Mouse (Mus musculus) induced T-regulatory cell, adult 2 months (primary cell): Measurements from ENCODE around the gene Rad51b.

Source experiments
- DNase-seq: peaks from one replicate; pipeline ENCODE4 v3.0.0-alpha.2; 2012; ENCODE audit warnings: low read depth

Gene Rad51b

DNA sequence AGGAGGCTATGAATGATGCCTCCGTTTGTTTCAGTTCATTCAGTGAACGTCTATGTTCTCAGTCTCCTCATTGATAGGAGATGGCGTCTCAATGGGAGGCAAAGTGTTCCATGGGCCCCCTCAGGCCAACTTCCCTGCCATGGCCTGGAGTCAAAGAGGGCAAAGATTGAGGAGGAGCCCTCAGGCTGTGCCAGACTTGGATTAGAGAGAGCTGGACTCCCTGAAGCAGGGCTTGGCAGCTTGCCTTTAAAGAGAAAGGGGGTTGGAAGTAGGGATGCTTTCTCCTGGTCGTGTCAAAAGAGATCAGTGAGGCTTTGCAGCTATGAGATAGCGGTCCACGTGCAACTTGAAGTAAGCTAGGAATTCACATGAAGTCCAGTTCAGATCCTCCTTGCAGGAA is 469.0 kb downstream of the Rad51b start:
- no peak for DNase-seq

DNA sequence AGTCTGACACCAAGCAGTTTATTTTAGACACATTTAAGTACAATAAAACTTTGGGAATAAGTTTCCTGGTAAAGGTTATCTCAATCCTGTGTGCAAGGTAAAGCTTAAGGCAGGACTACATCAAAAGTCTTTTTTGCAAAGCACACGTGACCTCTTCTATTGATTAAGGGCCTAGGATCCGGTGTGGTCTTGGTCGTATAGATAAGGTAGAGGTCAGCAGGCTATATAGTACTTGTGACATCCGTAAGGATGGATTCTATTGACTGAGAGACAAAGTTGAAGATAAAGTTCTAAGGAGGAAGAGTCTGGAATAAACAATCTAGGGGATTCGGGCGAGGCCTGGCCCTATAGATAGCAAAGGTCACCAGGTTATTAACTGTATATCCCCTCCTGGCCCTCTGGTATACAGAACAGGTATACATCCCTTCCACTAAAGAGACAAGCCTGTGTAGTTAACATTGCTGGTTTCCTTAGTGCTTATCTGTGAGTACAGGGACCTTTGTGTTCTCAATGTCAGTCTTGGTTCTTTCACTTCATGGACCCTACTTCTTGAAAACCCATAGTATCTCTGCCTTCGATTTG is 471.8 kb downstream of the Rad51b start:
- no peak for DNase-seq

DNA sequence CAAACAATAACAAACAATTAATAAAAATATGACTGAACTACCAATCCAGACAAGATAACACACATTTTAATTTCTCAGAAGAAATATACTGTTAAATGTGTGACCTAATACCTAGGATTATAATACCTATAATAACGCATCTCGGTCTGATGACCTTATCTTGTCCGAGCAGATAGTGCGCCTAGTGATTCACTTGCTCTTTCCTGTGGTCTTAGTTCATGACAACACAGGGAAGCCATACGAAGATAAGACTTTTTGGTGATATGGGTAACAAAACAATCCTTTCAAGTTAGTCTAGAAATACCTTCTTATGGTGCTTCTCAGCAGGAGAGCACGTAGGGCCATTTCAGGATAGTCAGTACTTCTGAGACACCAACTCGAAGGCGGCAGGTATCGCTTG is 472.7 kb downstream of the Rad51b start:
- DNase-seq, result no peak

DNA sequence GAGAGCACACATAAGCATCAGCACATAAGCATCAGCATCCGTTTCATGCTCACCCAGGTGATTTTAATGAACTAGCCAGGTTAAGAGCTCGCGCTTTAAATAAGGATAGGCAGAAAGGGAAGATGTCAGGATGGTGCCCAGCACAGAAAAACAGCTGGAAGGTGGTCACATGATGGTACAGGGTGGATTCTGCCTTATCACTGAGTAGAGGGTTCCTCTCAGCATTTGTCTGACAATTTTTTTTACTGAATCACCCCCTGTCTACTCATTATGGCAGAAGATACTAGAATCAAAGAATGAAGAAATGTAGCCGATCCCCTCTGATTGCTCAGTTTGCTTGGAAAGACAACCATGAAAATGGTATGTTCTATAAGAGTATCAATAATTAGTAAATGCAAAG is 474.1 kb downstream of the Rad51b start:
- DNase-seq, result no peak

DNA sequence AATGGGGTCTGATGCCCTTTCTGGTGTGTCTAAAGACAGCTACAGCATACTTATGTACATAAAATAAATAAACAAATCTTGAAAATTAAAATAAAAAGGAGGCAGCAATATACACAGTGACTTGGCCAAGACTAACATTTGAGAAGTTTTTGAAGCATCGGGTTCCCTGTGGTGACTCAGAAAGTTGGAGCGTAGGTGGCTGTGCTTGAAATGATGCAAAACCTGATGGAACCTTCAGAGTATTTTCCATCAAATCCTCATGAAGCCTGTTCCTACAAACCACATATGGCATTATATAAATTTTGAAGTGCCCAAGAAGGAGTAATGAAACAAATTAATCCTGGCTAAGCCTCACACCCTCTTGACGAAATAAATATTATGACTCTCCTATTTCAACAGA is 474.7 kb downstream of the Rad51b start:
- no peak for DNase-seq

DNA sequence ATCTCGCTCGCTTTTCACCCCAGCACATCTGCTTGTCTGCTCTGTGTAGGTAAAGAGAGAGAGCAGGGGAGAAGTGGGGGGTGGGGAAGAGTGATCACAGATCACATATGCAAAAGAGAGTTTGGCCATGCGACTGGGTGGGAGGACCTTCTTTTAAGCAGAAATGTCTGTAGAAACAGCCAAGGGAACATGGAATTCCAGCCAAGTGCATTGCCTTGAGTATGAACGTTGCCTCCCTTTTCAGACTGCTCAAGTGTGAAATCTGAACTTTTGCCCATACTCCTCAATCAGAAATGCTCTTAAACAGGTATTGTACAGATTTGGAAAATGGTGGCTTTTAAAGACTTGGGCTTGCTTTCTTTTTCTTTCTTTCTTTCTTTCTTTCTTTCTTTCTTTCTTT is 476.2 kb downstream of the Rad51b start:
- DNase-seq, result no peak

DNA sequence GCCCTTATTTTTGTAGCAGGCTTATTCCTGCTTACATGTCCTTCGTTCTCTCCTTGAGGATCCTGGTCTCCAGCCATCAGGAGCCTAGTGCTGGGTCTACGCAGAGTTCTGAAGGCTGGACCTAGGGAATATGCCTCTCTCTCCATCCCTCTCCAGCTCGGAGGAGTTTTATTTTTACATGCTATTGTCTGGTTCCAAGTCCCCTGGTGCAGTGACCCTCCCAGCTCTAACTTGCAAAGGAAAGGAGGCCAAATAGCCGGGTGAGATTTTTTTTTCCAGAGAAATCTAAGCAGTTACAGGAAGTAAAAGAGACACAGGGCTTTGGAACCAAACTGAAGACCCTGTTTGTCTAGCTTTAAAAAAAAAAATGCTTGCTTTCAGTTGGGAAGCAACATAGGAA is 477.5 kb downstream of the Rad51b start:
- DNase-seq, result no peak

DNA sequence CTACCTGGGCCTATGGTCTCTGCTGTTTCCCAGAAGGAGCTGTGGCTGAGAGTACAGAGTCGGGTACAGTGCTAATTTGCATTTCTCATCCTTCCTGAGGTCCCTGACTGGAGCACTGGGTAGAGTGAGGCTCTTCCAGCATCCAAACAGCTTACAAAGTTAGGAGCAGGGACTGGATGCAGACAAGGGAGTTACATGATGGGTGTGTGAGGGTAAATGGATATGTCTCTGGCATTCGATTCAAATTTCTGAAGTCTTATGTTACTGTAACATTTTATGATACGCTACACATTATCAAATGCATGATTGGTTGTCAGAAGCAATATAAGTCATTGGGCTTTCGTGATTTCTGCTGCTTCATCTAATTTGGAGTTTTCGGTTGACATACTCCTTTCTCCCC is 479.7 kb downstream of the Rad51b start:
- no peak for DNase-seq

DNA sequence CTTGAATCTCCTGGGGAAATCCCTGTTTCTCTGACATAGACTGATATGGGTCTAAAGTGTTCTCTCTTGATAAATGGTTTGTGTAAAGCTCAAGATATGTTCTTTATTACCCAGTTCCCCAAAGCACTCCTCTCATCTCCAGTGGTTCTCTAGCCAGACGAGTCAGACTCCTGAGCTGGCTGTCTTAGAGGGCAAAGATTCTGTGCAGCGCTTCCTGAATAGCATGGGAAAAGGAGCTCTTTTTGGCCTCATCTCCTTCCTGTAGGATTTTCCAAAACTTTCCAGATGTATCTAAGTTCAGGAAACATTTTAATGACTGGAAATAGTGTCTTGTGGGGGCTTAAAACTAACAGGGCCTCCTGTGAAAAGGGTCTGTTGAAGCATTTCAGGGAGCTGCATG is 483.7 kb downstream of the Rad51b start:
- no peak for DNase-seq

DNA sequence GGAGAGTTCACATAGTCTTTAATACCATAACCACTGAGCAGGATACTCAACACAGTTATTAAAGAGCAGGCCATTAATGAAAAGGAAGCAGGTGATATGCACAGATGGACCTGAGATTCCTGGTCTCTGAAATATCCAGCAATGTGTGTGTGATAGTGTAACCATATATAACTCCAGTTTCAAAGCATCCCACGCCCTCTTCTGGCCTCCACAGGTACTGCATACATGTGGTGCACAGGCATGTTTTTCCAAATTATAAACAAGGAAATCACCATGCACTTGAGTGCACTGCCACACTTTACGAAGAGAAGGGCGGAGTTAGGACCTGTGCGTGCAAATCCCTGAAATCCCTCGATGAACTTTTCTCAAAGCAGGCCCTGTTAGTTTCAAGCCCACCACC is 484.7 kb downstream of the Rad51b start:
- no peak for DNase-seq

DNA sequence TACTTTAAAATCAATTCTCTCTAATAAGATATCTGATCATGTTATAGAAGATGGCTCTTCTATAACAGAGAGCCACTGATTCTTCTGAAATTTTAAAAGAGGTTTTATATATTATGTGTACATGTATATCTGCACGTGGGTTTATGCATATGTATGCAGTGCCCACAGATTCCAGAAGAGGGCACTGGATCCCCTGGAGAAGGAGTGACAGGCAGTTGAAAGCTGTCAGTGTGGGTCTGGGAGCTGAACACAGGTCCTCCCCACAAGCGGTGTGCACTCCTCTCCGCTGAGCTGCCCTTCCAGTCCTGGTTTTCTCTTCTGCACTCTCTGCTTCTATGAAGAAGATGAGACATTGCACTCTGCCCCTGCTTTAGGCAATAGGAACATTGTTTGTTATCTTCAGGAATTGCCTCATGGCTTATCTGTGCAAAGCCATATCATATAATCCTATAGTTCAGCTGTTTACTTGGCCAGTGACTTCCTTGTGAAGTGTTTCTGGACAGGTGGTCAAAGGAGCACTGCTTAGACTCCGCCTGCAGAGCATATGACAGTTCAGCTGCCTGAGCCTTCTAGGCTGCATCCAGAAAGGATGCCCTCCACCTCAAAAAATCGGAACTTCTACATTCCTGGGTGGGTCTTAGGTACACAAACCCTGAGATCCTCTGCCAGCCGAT is 485.5 kb downstream of the Rad51b start:
- no peak for DNase-seq

DNA sequence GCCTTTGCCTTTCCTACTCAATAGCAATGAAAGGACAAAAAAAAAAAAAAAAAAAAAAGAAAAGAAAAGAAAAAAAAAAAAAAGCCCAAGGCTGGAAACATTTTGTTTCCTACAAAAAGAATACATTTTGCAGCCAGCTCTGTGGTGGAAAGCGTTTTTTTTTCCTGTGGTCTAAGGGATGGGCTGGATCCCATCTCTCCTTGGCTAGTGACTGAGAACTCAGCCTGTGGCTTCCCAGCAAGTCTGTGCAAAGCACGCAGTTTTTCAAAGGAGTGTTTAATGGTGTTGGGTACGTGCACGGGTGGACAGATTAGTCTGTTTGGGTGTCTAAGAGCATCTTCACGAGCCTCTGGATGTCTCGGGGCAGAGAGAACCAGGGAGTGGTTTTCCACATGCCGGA is 487.1 kb downstream of the Rad51b start:
- DNase-seq, result no peak

DNA sequence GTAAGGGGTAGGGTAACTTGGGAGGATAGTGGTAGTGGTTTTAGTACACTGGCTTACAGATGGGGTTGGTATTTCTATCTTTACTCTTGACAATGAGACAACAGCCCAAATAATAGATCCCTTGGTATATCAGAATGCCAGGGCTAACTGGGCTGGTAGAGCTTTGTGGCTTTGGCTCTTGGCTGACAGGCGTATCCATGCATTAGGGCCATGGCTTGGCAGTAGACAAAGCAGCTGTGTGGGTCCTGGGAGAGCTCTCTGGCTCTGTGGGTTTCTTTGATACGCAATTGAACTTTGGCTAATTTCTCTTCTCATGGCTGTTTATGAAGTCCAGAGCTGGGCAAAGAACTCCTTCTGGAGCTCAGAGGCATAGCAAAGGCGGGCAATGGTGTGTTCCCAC is 488.6 kb downstream of the Rad51b start:
- DNase-seq, result no peak

DNA sequence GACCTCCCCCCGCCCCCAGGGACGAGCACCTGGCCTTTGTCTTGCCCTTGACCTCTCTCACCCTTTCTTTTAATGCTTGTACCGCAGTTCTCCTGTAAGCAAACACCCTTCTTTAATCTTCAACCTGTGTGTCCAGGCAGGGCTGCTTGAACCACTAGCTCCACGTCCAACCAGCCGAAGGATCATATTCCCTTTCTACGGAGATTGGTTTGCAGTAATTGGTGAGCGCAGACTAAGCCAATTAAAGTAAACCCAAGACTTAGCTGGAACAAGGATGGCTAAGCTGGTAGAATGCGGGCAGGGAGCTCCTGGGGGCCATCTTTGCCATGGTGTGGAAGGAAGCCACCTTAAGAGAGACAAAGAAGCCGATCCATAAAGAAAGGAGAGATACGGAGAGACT is 490.5 kb downstream of the Rad51b start:
- DNase-seq, result no peak

DNA sequence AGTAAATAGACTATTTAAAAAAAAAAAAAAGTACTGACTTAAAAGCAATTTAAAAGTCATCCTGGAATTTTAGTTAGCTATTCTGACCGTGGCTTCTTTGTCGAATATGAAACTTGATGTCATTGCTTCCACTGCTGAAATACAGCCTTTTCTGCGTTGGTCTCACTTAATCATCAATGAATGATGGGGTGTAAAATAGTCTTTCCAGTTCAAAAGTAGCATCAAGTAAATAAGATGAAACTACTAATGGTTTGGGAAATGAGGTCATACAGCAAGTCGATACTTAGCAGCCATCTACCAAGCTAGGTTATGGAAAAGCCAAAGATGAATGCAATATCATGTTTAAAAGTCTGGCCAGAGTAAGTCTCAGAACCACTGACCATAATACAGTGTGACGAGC is 491.3 kb downstream of the Rad51b start:
- DNase-seq, result no peak

DNA sequence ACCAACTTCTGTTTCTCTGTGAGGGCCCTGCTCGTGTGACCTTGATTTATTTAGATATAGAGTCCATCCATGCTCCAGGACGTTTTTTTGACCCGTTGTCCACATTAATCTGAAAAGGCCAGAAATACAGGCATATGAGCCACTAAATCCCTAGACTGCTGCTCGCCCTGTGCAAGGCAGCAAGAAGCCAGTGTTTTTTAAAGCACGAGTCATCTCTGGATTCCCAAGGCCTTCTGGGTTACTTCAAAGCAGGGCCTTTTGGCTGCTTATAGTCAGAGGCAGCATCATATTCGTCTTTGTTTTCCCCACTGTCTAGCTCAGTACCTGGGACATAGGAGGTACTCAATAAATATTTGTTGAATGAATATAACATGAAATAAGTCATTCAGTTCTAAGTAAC is 492.4 kb downstream of the Rad51b start:
- no peak for DNase-seq

DNA sequence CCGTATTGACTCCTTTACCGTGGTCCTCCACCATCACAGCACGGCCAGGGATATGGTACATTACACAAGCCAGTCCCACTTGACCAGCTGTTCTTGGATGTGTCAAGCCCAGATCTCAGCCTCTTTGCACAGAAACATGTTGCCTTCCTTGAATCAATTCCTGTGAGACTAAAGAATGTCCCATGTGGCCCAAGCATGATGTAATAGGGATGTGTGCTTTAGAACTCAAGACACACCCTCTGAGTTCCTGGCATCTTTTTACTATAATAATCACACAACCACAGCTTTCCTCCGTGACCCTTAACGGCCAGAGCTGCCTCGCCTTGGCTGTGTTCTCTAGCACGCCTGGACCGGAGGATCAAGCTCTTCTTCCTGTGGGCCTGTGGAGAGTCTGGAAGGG is 496.3 kb downstream of the Rad51b start:
- DNase-seq, result no peak

DNA sequence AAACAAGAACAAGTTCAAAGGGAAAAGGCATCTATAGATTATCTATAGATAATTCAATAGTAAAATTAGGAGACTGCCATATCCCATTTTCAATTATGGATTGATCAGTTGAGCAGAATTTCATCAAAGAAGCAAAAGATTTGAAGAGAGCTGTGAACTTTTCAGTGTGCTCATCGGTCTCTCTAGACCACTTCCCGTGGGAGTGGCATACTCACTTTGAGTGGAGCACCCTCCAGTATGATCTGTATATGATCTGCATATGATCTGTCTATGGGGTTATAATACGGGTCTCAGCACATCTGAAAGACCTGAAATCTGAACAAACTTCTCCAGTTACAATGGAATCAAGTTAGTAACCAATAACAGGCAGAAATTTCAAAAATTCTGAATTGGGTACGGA is 497.7 kb downstream of the Rad51b start:
- peak; percentile 57 for DNase-seq

DNA sequence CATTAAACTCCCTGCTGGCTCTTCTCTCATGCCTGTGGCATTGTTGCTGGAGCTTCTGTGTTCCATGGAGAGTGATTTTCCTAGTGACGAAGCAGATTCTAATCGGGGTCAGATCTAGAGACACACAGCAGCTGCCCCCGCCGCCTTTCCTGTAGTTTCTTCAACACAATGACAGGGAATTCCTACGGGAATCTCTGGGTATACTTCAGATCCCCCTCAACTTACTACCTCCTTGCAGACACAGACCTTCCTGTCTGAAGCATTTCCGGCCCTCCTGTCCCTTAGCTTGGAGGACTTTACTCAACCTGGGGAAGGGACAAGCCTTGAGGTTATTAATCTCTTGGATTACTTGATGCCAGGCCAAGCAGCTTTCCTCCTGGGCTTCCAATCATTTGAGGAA is 499.2 kb downstream of the Rad51b start:
- no peak for DNase-seq

DNA sequence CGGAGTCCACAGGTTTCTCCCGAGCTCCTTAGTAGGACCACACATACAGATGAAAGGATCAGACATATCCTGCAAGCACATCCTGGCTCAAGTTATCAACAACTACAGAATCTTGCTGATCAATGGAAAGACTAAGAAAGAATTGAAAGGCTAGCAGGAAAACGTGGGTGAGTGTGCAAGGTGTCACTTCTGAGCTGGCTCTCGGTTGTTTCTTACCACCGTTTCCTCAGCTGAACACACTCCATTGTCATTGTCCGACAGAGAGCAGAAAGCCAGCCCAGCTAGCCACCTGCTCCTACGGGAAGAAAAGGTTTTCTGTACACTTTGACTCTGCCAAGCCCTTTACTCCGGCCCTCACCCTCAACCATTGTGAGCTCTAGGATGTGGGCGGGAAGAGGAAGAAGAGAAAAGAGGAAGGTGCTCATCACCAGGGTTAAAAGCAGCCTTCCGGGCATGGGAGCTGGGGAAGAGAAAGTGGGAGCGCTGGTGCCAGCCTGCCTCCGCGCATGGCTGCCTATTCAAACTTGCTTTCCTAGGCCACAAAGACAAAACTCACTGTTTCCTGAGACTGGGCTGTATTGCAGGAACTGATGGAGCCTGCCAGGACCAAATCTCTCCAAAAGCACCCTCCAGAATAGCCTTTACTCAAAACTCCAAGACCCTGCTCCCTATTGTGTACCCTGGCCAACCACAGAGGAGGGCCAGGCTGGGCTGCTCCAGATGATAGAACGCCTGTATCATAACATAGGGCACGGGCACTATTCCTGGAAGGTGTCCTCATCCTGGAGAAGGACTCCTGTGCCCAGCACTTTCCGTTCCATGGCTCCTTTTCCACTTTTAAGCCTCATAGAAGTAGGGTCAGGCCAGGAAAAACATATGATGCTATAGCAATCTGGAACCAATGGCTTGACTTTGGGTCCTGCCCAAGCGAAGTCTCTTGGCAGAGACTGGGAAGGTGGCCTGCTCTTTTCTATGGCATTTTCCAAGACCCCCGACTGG is 500.0 kb downstream of the Rad51b start:
- peak; percentile 60 for DNase-seq

DNA sequence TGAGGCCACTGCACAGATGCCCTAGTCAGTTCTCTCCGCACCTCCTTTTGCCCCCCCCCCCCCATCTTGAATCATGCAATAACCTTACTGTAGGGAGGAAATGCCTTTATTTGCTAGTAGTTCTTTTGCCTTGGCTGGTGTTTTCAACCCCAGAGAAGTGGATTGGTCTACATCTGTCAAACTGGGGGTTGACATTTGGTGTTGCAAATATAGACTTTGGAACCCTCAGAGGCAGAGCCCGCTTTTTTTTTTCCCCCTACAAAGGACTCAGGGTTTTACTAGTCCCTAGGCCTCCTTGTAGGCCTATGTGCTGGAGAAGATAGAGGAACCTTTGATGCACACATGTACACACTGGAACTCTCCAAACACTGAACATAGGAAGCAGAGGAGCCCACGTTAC is 501.4 kb downstream of the Rad51b start:
- DNase-seq, result peak; percentile 31

DNA sequence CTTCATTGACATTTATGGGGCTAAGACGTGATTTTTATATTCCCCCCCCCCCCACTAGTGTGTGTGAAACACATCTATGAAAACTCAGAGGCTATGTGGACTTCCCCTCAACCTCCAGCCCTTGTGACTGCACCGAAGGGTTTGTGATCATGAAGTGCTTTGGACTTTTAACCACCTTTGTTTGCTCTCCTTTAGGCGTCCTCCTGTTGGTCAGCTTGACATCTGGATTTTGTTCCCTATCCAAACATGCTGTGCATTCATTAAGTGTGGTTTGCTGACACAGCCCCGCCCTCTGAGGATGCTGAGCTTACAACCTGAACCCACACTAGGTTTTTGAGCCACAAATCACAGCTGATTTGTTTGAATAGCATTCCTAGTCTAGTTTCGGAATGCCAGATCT is 502.3 kb downstream of the Rad51b start:
- DNase-seq, result no peak

DNA sequence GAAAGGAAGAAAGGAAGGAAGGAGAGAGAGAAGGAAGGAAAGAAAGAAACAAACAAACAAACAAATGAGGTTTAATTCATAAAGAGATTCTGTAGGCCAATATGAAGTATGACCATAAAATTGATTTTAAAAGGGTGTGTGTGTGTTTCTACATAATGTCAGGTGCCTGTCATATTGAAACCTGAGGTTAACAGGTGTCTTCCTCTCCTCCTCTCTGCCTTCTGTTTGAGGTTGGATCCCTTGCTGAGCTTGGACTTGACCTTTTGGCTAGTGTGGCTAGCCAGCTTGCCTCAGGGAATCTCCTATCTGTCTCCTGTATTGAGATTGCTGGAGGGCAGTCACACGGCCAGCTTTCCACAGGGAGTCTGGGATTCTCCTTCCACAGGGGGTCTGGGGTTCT is 506.6 kb downstream of the Rad51b start:
- DNase-seq, result peak; percentile 59
